Mouse (Mus musculus) limb, embryonic 10.5 days (tissue): ENCODE data around the gene Foxp1. TPM values are rescaled to one million over a fixed set of nuclear protein-coding genes. Genes with fewer than 3 reads are reported as not detected.

Experiments used
- DNase-seq: peaks from one replicate; pipeline ENCODE4 v3.0.0-alpha.2; 2017; ENCODE audit warnings: low spot score
- H3K27ac ChIP-seq: fragments of 300-500 bp; sonication (generic); 2 replicates; pipeline ENCODE4 v1.5.1; 2016; ENCODE audit warnings: mild to moderate bottlenecking
- H3K27me3 ChIP-seq: fragments of 300-500 bp; sonication (generic); 2 replicates; pipeline ENCODE4 v1.6.1; 2016; ENCODE audit warnings: low read depth, mild to moderate bottlenecking; ENCODE audit not compliant: poor library complexity, severe bottlenecking
- H3K36me3 ChIP-seq: fragments of 300-500 bp; sonication (generic); 2 replicates; pipeline ENCODE4 v1.6.1; 2016; ENCODE audit warnings: mild to moderate bottlenecking, moderate library complexity
- H3K4me1 ChIP-seq: fragments of 300-500 bp; sonication (generic); 2 replicates; pipeline ENCODE4 v1.6.1; 2016
- H3K4me3 ChIP-seq: fragments of 300-500 bp; sonication (generic); 2 replicates; pipeline ENCODE4 v1.5.1; 2016; ENCODE audit warnings: mild to moderate bottlenecking, moderate library complexity
- H3K9me3 ChIP-seq: fragments of 300-500 bp; sonication (generic); replicated peaks from 2 replicates; pipeline ENCODE4 v1.6.1; 2016; ENCODE audit warnings: mild to moderate bottlenecking
- WGBS: fragments of 180-500 bp; shearing (Covaris S2); methylation state at CpG from one replicate; pipeline ENCODE4 v1.1.7; 2016; 5-methylcytosine and 5-hydroxymethylcytosine counted together
- polyA plus RNA-seq: library from polyadenylated mRNA; unstranded; fragments of >200 nt; fragmentation: Nextera tagmentation; extraction: Ambion mirVana; gene quantifications from 2 replicates; pipeline ENCODE4 v1.2.1, GENCODE M21; 2016

Gene Foxp1
- polyA plus RNA-seq, 1 experiment from 2014 or later = 47.3 TPM

DNA sequence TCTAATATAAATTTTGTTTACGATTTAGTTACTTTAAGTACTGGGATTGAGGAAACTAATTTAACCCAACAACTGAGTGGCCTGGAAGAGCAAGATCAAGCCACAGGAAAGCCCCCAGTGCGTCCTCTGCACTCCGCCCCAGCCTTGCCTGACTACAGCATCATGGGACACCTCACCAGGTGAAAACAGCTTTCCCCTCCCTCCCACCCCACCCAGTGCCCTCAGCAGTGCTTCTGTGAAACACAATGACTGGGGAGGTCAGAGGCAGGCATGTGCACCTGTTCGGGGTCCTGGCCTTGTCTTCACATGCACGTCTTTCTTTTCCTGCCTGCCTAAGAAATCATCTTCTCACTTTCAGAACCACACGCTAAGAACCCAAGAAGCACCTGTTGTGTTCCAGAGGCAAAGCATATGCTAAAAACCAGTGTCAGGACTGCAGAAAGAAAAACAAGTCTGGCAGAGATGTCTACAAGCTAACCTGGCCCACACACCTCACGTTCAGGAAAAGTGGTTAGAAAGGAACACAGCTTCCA is 6.8 kb downstream of the Foxp1 start:
- Histone ChIP-seq H3K36me3 (no peaks in the 10 kb centered on the region), H3K27ac (no peak overlapping the region), H3K4me1 (peaks cover 19% of the 10 kb centered on the region), H3K4me3 (no peak overlapping the region), H3K27me3 (peaks cover 22% of the 10 kb centered on the region), H3K9me3 (no peaks in the 10 kb centered on the region)
- WGBS = 83% methylated on average over 7 of the region's 7 CpGs
- no peak for DNase-seq

GRCm38 (mm10) chr6:99511862-99512261 is 10.7 kb downstream of the Foxp1 start:
- peaks cover 5% of the 10 kb centered on the region for H3K4me1 ChIP-seq
- H3K4me3 ChIP-seq = no peak overlapping the region
- peaks cover 4% of the 10 kb centered on the region; the same call in 1 of the 2 replicates for H3K27me3 ChIP-seq
- no peak for DNase-seq
- no peak overlapping the region for H3K27ac ChIP-seq
- WGBS = 68% methylated on average over 6 of the region's 6 CpGs
- no peaks in the 10 kb centered on the region for H3K36me3 ChIP-seq
- no peaks in the 10 kb centered on the region for H3K9me3 ChIP-seq

GRCm38 (mm10) chr6:99509189-99509592 is 13.3 kb downstream of the Foxp1 start:
- DNase-seq = no peak
- no peak overlapping the region for H3K27ac ChIP-seq
- no peak overlapping the region for H3K4me3 ChIP-seq
- peaks cover 5% of the 10 kb centered on the region for H3K4me1 ChIP-seq
- H3K9me3 ChIP-seq = no peaks in the 10 kb centered on the region
- 94% methylated on average over 9 of the region's 9 CpGs for WGBS
- H3K27me3 ChIP-seq = peaks cover 4% of the 10 kb centered on the region; the same call in 1 of the 2 replicates
- H3K36me3 ChIP-seq = peaks cover 9% of the 10 kb centered on the region

- H3K4me1 ChIP-seq = peaks cover 5% of the 10 kb centered on the region; the same call in 1 of the 2 replicates
- no peaks in the 10 kb centered on the region for H3K9me3 ChIP-seq
- peaks cover 11% of the 10 kb centered on the region for H3K36me3 ChIP-seq
- no peak for DNase-seq
- H3K4me3 ChIP-seq = no peak overlapping the region
- 83% methylated on average over 6 of the region's 6 CpGs for WGBS
- 0 out of 2 replicates have a peak, but pooled peaks cover 3% of the 10 kb centered on the region for H3K27me3 ChIP-seq
- no peak overlapping the region for H3K27ac ChIP-seq
These were observed 15.7 kb downstream of the Foxp1 start for GRCm38 (mm10) chr6:99506816-99507215.

DNA sequence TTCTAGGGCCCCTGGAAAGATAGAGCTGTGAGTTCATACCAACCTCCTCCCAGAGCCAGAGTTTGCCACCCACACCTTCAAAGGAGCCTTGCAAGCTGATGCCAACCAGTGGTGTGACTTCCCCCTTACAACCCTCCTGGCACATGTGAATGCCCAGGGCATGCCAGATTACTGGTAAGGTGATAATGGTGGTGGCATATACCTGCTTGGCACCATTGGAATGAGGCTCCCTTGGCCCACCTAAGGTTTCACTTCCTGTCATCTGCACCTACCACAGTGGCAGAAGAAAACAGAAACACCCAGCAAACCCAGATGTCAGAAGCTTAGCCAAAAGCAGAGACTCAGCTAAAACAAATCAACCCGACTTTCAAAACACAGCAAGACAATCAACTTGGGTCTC is 18.8 kb downstream of the Foxp1 start:
- 0 out of 2 replicates have a peak, but pooled peaks cover 3% of the 10 kb centered on the region for H3K27me3 ChIP-seq
- H3K4me3 ChIP-seq = no peak overlapping the region
- H3K27ac ChIP-seq = no peak overlapping the region
- DNase-seq = no peak
- WGBS = 94% methylated on average over 1 of the region's 1 CpGs
- H3K36me3 ChIP-seq = peaks cover 11% of the 10 kb centered on the region
- H3K4me1 ChIP-seq = 0 out of 2 replicates have a peak, but pooled peaks cover 4% of the 10 kb centered on the region
- H3K9me3 ChIP-seq = no peaks in the 10 kb centered on the region

- Histone ChIP-seq H3K27me3 (0 out of 2 replicates have a peak, but pooled peaks cover 3% of the 10 kb centered on the region), H3K4me1 (peaks cover 11% of the 10 kb centered on the region; the same call in 1 of the 2 replicates), H3K36me3 (peaks cover 11% of the 10 kb centered on the region), H3K9me3 (no peaks in the 10 kb centered on the region), H3K27ac (no peak overlapping the region), H3K4me3 (no peak overlapping the region)
- DNase-seq = no peak
- 91% methylated on average over 2 of the region's 2 CpGs for WGBS
These were observed 19.8 kb downstream of the Foxp1 start for GRCm38 (mm10) chr6:99502727-99503126.

GRCm38 (mm10) chr6:99502314-99502713 is 20.2 kb downstream of the Foxp1 start:
- no peak overlapping the region for H3K4me3 ChIP-seq
- H3K9me3 ChIP-seq = no peaks in the 10 kb centered on the region
- WGBS = 91% methylated on average over 6 of the region's 6 CpGs
- peaks cover 11% of the 10 kb centered on the region for H3K36me3 ChIP-seq
- no peak for DNase-seq
- H3K4me1 ChIP-seq = peaks cover 11% of the 10 kb centered on the region; the same call in 1 of the 2 replicates
- H3K27ac ChIP-seq = no peak overlapping the region
- H3K27me3 ChIP-seq = 0 out of 2 replicates have a peak, but pooled peaks cover 3% of the 10 kb centered on the region

DNA sequence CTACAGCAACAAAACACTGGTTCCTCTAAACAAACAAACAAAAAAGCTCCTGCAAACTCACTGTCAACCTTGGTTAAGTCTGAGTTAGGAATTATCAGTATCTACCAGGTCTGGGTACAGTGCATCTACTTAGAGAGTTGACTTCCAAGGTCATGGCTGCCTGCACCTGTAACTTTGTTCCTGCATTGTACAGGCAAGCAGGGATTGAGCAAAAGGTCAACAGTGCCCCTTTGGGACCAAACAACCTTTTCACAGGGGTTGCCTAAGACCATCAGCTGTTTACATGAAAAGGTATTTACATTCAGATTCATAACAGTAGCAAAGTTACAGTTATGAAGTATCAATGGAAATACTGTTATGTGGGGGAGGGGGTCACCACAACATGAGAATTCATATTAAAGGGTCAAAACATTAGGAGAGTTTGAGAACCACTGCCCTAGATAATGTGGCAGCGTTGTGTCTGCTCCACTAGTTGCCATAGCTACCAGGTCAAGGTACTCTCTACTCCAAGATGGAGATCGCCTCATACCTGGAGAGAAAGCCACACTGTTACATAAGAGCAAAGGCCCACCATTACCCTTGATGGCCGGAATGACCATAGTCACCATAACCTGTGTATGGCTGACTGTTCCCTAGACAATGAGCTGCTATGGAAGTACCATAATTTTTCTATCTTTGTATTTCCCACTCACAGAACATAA is 21.8 kb downstream of the Foxp1 start:
- peaks cover 21% of the 10 kb centered on the region for H3K4me1 ChIP-seq
- H3K27ac ChIP-seq = no peak overlapping the region
- DNase-seq = no peak
- peaks cover 3% of the 10 kb centered on the region; the same call in 1 of the 2 replicates for H3K36me3 ChIP-seq
- no peak overlapping the region for H3K4me3 ChIP-seq
- no peaks in the 10 kb centered on the region for H3K9me3 ChIP-seq
- 94% methylated on average over 3 of the region's 3 CpGs for WGBS
- H3K27me3 ChIP-seq = 0 out of 2 replicates have a peak, but pooled peaks cover 3% of the 10 kb centered on the region

- DNase-seq = no peak
- Histone ChIP-seq H3K9me3 (no peaks in the 10 kb centered on the region), H3K4me3 (no peak overlapping the region), H3K27me3 (no peaks in the 10 kb centered on the region), H3K4me1 (peaks cover 21% of the 10 kb centered on the region), H3K36me3 (no peaks in the 10 kb centered on the region), H3K27ac (no peak overlapping the region)
- 84% methylated on average over 7 of the region's 7 CpGs for WGBS
These were observed 24.4 kb downstream of the Foxp1 start for GRCm38 (mm10) chr6:99498082-99498481.

DNA sequence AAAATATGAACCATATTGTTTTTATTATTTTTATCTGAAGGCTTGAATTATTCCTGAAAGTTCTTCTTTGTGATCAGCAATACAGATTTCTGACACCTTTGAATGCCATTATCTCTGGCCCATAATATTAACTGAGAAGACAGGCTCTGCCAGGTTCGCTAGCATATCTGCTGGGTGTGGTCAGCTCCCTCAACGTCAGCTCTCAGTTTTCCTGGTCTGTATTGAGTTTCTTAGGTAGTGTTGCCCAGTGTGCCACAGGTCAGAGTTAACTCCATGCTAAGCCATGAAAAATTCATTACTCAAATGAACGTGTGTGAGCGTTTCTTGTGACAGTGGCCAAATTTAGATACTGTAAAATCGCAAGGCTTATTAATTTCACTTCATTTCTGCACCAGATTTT is 26.4 kb downstream of the Foxp1 start:
- no peak overlapping the region for H3K27ac ChIP-seq
- H3K4me3 ChIP-seq = no peak overlapping the region
- 80% methylated on average over 5 of the region's 5 CpGs for WGBS
- no peaks in the 10 kb centered on the region for H3K36me3 ChIP-seq
- H3K27me3 ChIP-seq = no peaks in the 10 kb centered on the region
- no peaks in the 10 kb centered on the region for H3K9me3 ChIP-seq
- DNase-seq = no peak
- H3K4me1 ChIP-seq = peaks cover 18% of the 10 kb centered on the region

- WGBS = 41% methylated on average over 3 of the region's 3 CpGs
- Histone ChIP-seq H3K27ac (no peak overlapping the region), H3K4me3 (no peak overlapping the region), H3K27me3 (no peaks in the 10 kb centered on the region), H3K36me3 (no peaks in the 10 kb centered on the region), H3K9me3 (no peaks in the 10 kb centered on the region), H3K4me1 (peaks cover 30% of the 10 kb centered on the region)
- DNase-seq = no peak
These were observed 29.6 kb downstream of the Foxp1 start for GRCm38 (mm10) chr6:99492937-99493336.

DNA sequence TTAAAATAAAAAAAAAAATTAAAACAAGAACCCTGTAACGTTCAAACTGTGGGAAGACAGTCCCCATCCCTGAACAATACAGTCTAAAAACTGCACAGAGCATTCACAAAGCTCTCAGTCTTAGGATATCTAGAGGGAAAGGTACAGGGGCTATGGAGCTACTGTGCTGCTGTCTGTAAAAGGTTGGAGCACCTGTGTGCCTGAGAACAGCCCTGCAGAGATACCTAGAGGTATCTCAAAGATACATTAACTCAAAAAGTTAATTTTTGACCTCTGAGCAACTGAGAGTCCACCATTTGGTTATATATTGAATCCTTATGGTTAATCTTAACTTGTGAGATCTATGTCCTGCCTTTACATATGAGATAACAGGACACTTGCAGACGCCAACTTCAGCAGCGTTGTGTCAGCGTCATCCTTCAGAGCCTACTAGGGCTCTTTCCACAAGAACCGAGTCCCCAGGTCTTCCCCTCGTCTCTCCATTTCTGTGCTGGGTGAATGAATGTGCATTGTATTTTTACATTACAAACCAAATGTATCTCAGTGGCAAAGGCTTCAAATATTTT is 30.5 kb downstream of the Foxp1 start:
- H3K27me3 ChIP-seq = no peaks in the 10 kb centered on the region
- peaks cover 28% of the 10 kb centered on the region for H3K4me1 ChIP-seq
- 92% methylated on average over 6 of the region's 6 CpGs for WGBS
- H3K4me3 ChIP-seq = no peak overlapping the region
- no peak for DNase-seq
- H3K36me3 ChIP-seq = no peaks in the 10 kb centered on the region
- H3K27ac ChIP-seq = no peak overlapping the region
- no peaks in the 10 kb centered on the region for H3K9me3 ChIP-seq

DNA sequence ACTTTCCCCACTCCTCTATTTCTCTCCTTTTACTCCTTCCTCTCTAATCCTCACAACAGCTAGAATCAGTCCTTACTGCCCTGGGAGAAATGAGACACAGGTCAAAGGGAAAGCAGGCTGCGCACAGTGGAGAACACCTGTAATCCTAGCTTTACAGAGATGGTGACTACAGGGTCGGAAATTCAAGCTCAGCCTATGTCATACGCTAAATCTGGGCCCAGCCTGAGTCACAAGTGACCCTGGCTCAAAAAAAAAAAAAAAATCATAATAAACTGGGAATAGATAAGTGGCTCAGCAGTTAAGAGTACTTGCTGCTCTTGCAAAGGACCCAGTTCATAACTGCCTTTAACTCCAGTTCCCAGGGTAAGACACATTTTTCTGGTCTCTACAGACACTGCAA is 31.4 kb downstream of the Foxp1 start:
- Histone ChIP-seq H3K4me1 (peaks cover 21% of the 10 kb centered on the region), H3K27ac (no peak overlapping the region), H3K4me3 (no peak overlapping the region), H3K36me3 (no peaks in the 10 kb centered on the region), H3K9me3 (no peaks in the 10 kb centered on the region), H3K27me3 (no peaks in the 10 kb centered on the region)
- WGBS = 88% methylated on average over 3 of the region's 3 CpGs
- DNase-seq = no peak
